In the genomic region with DNA sequence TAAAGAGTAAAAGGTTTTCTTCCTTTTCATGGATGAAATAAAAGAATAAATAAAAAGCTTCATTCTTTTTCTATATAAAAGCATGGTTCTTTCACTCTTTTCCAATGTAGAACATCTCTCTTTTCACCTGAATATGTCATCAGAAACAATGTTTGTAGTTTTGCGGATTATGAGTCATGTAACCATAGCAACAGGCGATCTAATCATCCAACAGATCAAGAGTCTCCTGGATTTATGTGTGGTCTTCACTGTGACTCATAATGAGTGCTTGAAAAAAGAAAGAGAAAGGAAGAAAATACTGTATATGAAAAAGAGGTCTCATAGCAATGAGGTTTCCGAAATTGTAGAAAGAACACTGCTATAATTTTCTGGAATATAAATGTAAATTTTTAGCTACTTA, we compare ENCODE assay signal across 25 mouse cellular contexts.
DNase-seq lines count a peak whose midpoint lies in the region; ATAC-seq and TF ChIP-seq lines count a peak whose summit lies in the region.
"Had no signal": no experiment of that assay in that cellular context is flagged by ENCODE, and none has a peak within 500 bp of the region (broad histone marks: within the 10 kb centered on the region; RNA-seq: fewer than 3 reads in every experiment).

No protein-coding gene starts in this region.

- no peaks in the 10 kb centered on the region for H3K79me3 ChIP-seq in C2C12 (ENCODE audit: low read depth)

- no peaks in the 10 kb centered on the region for H3K27me3 ChIP-seq in C2C12 (ENCODE audit: control insufficient read depth, insufficient read depth, insufficient read length)
- H3K27me3 ChIP-seq: embryonic facial prominence, embryonic 13.5 days; embryonic facial prominence, embryonic 15.5 days; forebrain, embryonic 13.5 days had no signal

- H3K79me2 ChIP-seq in C2C12 (ENCODE audit: control insufficient read depth, insufficient read depth): no peaks in the 10 kb centered on the region

- H3K36me3 ChIP-seq in C2C12 (ENCODE audit: control insufficient read depth, insufficient read depth): no peaks in the 10 kb centered on the region
- H3K36me3 ChIP-seq: embryonic facial prominence, embryonic 13.5 days; embryonic facial prominence, embryonic 15.5 days; forebrain, embryonic 10.5 days had no signal

- ATAC-seq in cerebellum, adult (ENCODE audit: insufficient number of reproducible peaks, low FRiP score, low TSS enrichment): no peak
- no peak for ATAC-seq in monocyte, adult 5-6 weeks (replicated peaks; ENCODE audit: insufficient number of reproducible peaks, low FRiP score, low TSS enrichment, poor library complexity, severe bottlenecking)
- ATAC-seq: forebrain, embryonic 13.5 days; forebrain, embryonic 16.5 days had no signal

- no peak overlapping the region for H3K4me3 ChIP-seq in C2C12 (ENCODE audit: insufficient read depth, poor library complexity, severe bottlenecking)
- H3K4me3 ChIP-seq: embryonic facial prominence, embryonic 13.5 days; embryonic facial prominence, embryonic 15.5 days; erythroblast, embryonic 14.5 days; forebrain, embryonic 10.5 days; forebrain, embryonic 13.5 days had no signal

- no peak overlapping the region for H3ac ChIP-seq in C2C12 (ENCODE audit: control insufficient read depth, insufficient read length, low read depth)

- DNase-seq in right cerebral cortex, adult 18-20 months: peak; percentile 3
- no peak for DNase-seq in right cerebral cortex, postnatal 36 days (ENCODE audit: low spot score in 2 of 2)
- peak; percentile 18 for DNase-seq in Muller cell, postnatal 12 days (ENCODE audit: inconsistent ontology term)
- DNase-seq in telencephalon, adult 2 months (ENCODE audit: low read depth, low spot score): peak; percentile 2
- no peak for DNase-seq in heart, adult 8-10 months (ENCODE audit: low spot score)
- DNase-seq: adrenal gland, adult 2 months; adrenal gland, postnatal 10 days; adrenal gland, postnatal 25 days; B cell, adult 2 months; cerebellum, adult 11 months; cerebellum, adult 18-20 months; cerebellum, adult 8-10 months; cerebellum, adult 9-11 months; cerebellum, postnatal 14 days; cerebellum, postnatal 36 days; embryo, embryonic 11 days had no signal

- TF ChIP-seq CTCF in C2C12 (IDR thresholded peaks at IDR 0.05; ENCODE audit: control insufficient read depth, insufficient read depth, insufficient read length): no peak

TF ChIP-seq in C2C12, 6 proteins besides CTCF, POLR2A, EP300 and RAD21:
- TF ChIP-seq MAX (IDR thresholded peaks at IDR 0.05) (no peak), USF1 (IDR thresholded peaks at IDR 0.05; ENCODE audit: low read depth) (no peak), MYOG (IDR thresholded peaks at IDR 0.05; ENCODE audit: control insufficient read depth, extremely low read depth, insufficient read length) (no peak), CEBPB (IDR thresholded peaks at IDR 0.05; ENCODE audit: low read depth) (no peak), FOSL1 (IDR thresholded peaks at IDR 0.05; ENCODE audit: insufficient read depth, low read length, poor library complexity, severe bottlenecking) (peak; percentile 72), MYOD1 (IDR thresholded peaks at IDR 0.05; ENCODE audit: control insufficient read depth, insufficient read length, low read depth) (no peak)

Comparison
In these comparisons a context has a peak if more than half of its experiments do, and no peak if none do; other contexts are left out.
1. DNase-seq: peak in right cerebral cortex, adult 18-20 months (single experiment), Muller cell, postnatal 12 days (single experiment) and telencephalon, adult 2 months (single experiment); none in right cerebral cortex, postnatal 36 days (0 of 2) and heart, adult 8-10 months (single experiment).